Mouse (Mus musculus) ZHBTc4 (cell line): Measurements from ENCODE around the gene Col25a1.

Source experiments
- DNase-seq: peaks from one replicate; pipeline ENCODE4 v3.0.0-alpha.2; 2011; ENCODE audit warnings: low read depth, low spot score

Gene Col25a1

DNA sequence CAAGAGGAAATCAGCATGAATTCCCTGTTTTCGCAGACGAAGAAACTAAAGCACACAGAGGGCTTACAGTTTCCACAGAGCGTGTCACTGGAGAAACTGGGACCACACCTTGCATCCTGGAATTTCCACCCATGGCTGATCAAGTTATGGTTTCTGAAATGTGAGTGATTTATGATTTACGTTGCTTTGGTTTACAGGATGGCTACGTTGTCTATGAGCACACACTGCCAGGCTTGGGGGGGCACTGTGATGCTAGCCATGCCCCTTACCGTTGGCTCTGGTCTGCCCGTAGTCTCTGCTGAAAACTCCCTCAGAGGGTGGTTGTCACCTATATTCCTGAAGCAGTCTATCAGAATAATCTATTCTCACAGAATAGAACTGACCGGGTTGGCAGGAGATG is at the start of gene Col25a1:
Gene Col25a1 (plus strand): TSS at position 301 of the 400 bp plus-strand sequence.
- no peak for DNase-seq

GRCm38 (mm10) chr3:130083312-130083711 is 48.0 kb upstream of the Col25a1 start:
- DNase-seq: no peak

- DNase-seq: no peak
Measured at GRCm38 (mm10) chr3:130086372-130087080, 44.8 kb upstream of the Col25a1 start.

DNA sequence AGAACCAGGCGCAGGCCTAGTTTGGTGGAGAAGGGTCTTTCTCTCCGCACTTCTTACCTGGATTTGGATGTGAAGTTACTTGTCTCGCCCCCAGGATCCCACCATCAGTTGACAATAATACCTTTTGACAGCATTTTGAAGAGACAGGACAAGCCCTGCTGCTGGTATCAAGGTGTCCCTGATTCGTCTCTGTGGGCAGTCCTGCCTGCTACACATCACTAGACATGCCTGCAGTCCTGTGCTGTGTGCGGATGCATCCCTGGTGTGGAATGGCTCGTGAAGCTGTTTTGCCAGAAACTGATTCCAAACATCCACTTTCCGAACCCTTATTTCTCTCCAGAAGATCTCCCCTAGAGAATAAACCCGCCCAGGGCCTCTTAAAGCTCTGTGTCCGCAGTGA is 43.8 kb upstream of the Col25a1 start:
- no peak for DNase-seq

- DNase-seq: no peak
Measured at GRCm38 (mm10) chr3:130088654-130089053, 42.6 kb upstream of the Col25a1 start.

- DNase-seq: no peak
Measured at GRCm38 (mm10) chr3:130090460-130090859, 40.8 kb upstream of the Col25a1 start.

GRCm38 (mm10) chr3:130094125-130094704 is 37.1 kb upstream of the Col25a1 start:
- no peak for DNase-seq

DNA sequence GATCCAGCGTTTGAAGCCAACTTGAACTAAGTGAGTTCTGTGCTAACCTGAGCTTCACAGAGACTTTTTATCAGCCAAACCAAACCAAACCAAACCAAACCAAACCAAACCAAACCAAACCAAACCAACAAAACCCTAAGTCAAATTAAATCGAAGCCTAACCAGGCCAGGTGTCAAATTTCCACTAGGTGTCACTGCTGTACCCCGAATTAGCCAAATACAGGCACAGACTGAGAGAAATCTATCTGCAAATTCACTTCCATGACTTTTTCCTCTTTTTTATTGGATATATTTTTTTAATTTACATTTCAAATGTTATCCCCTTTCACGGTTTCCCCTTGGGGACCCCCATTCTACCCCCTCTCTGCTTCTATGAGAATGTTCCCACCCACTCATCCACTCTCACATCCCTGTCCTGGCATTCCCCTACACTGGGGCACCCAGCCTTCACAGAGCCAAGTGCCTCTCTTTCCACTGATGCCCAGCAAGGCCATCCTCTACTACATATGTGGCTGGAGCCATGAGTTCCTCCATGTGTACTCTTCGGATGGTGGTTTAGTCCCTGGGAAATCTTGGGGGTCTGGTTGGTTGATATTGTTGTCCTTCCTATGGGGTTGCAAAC is 36.0 kb upstream of the Col25a1 start:
- peak; percentile 39 for DNase-seq

DNA sequence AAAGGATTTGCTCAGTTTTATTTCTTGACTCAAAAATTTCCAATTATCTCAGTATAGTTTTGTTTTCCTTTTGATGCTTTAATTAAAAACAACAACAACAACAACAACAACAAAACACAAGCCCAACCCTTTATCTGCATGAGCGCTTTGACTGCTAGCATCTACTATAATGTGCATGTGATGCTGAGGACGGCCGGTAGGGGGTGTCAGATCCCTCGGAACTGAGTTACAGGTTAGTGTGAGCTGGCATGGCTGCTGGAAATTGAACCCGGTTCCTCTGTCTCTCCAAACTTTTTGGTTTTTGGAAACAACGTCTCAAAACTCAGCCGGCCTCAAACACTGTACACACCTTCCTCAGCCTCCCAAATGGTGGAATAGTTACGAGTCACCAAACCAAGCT is 27.8 kb upstream of the Col25a1 start:
- peak; percentile 79 for DNase-seq

- DNase-seq: no peak
Measured at GRCm38 (mm10) chr3:130104471-130104870, 26.8 kb upstream of the Col25a1 start.

DNA sequence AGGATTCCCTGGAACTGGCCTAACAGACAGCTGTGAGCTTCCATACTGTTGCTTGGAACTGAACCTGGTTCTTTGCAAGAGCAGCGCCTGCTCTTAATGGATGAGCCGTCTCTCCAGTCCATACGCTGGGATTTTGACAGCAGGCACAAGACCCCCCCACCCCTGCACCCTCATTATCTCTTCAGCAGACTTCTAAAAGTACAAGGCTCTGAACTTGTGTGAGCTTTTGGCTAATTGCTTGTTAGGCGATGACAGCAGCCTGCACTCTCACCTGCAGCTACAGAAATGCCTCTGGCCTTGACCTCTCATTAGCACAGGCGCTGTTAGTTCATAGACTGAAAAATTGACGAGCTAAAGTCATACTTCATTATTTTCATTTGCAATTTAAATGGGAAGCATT is 14.4 kb upstream of the Col25a1 start:
- no peak for DNase-seq

GRCm38 (mm10) chr3:130127840-130128239 is 3.5 kb upstream of the Col25a1 start:
- DNase-seq: no peak

GRCm38 (mm10) chr3:130128564-130128963 is 2.7 kb upstream of the Col25a1 start:
- DNase-seq: no peak

DNA sequence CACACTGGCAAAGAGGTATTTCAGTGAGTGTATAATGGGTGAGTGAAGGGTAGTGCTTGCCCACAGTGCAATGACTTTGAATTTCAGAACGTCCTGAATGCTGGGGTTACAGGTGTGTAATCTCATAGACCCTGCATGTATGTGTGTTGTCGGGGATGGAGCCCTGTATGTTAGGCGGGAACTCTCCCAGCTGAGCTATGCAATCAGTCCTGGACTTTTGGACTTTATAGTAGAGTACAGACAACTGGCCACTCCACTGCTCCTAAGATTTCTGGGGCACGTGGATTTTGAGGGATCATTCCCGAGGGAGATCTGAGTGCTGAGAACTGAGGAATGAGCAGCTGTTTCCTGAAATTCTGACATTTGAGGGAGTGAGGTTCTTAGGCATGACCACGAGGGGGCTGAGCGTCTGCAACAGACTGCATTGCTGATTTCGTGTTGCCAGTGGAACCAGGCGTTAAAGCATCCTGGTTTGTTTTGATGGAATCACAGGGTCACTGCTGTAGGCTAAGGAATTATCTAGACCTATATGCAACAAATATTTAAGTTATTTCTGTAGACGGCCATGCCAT is 1.6 kb upstream of the Col25a1 start:
- DNase-seq: peak; percentile 7

GRCm38 (mm10) chr3:130137204-130137603 is 5.9 kb downstream of the Col25a1 start:
- DNase-seq: no peak

- no peak for DNase-seq
Measured at GRCm38 (mm10) chr3:130137640-130138039, 6.3 kb downstream of the Col25a1 start.

DNA sequence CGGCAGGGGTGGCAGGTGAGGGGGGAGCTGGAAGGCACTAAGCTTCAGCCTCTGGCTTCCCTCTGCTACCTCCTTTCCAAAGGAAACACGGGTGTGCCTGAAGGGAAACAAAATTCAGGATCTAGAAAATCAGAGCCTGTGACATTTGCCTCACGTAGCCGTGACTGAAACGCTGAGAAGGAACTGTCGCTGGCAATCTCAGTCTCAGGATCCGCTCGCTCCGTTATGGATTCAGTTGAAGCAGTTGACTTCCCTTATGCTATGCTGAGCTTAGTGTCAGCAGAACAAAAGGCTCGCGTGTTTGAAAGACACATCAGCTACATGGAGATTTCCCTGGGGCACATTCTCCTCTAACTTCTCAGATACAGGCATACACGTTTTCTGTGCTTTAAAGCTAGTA is 14.6 kb downstream of the Col25a1 start:
- no peak for DNase-seq

DNA sequence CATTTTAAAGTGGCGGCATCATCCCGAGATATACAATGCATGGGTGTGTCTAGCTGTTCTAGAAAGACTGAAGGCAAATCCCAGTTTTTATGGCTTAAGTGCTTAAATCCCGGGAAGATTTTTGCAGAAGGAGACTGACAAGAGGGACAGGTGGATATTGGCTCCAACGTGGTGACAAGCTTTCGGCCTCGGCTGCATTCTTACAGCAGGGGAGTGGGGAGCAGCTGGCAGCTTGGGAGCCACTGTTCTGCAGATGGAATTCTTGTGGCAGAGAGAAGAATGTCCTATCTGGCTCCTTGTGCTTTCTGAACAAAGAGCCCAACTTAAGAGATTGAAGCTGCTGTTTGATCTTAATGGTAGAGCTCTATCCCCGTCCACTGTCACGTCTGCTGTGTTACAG is 16.5 kb downstream of the Col25a1 start:
- DNase-seq: no peak

DNA sequence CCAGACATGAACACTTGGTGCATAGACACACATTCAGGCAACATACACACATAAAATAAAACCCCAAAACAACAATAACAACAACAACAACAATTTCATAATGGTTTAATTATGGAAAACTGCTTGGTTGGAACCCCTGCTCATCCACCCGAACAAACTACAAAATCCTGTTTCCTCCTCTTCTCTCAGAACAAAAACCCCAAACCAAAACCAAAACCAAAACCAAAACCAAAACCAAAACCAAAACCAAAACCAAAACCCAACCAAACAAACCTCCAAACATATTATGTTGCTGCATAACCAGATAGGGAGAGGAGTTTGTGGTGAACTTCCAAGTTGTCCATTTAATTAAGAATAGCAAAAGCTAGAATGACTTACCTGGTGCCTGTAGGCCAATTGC is 17.9 kb downstream of the Col25a1 start:
- DNase-seq: no peak

DNA sequence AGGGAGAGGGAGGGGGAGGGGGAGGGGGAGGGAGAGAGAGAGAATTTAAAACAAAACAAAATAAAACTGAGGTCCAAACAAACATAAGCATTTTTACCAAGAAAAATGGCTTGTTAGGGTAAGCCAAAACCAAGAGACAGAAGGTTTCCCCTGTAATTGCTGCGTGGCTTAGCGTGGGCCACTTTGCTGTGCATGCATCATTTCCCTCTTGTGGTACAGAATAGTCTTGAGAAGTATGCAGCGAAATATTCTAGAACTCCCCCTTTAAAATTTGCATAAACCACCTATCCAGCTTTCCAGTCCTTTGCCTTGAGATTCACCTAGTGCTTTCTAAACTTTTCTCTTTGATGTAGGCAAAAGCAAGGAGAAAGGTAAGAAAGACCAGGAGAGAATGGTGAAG is 21.8 kb downstream of the Col25a1 start:
- DNase-seq: no peak

- no peak for DNase-seq
Measured at GRCm38 (mm10) chr3:130157551-130157950, 26.2 kb downstream of the Col25a1 start.

- no peak for DNase-seq
Measured at GRCm38 (mm10) chr3:130159906-130160305, 28.6 kb downstream of the Col25a1 start.

DNA sequence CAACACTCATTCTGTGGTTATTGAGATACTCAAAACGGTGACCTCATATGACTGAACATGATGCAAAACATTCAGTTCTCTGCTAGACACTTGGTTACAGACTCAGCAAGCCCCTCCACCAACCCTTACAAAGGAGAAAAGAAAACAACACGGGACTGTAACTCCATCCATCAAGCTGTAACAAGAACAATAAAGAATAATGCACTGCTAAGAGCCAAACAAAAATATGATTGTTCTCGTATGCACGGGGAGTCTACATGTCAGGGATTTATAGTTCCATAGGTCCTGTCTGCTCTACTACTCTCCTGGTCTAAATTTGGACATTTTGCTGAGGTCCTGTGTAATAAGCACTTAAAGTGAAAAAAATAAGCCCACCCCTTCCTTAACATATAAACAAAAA is 29.6 kb downstream of the Col25a1 start:
- no peak for DNase-seq
